In the genomic region with DNA sequence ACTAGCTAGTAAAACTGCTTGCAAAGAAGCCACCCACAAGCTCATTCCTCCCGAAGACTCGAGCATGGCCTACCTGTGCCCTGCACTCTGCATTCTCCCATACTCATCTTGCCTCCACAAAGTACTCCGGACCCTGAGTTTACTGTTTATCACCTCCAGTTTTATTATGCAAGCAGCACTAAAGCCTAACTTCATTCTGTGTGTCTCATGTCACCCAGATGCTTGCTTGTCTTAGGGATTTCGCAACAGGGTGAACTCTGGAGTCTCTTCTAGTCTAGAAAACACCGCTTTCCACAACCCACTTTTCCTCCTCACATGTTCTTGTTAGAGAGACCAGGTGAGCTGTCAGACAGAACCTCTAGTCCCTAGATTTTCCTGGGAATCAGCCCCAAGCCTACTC, we compare ENCODE assay signal across 24 mouse cellular contexts.
"Had no signal": no experiment of that assay in that cellular context is flagged by ENCODE, and none has a peak within 500 bp of the region (broad histone marks: within the 10 kb centered on the region; RNA-seq: fewer than 3 reads in every experiment).

No protein-coding gene starts in this region.

- H3K4me2 ChIP-seq: heart, embryonic 11.5 days; hindbrain, embryonic 12.5 days; hindbrain, embryonic 14.5 days; kidney, embryonic 15.5 days; limb, embryonic 12.5 days; liver, embryonic 13.5 days; liver, embryonic 15.5 days had no signal

- H3K4me3 ChIP-seq: gastrocnemius, adult 2 months; heart, adult 2 months; hindbrain, embryonic 10.5 days; hindbrain, embryonic 12.5 days; kidney, embryonic 15.5 days; left cerebral cortex, adult 2 months; limb, embryonic 10.5 days; limb, embryonic 12.5 days; liver, embryonic 13.5 days; liver, embryonic 15.5 days had no signal

- H3K9me3 ChIP-seq: hindbrain, embryonic 10.5 days; hindbrain, embryonic 12.5 days; kidney, embryonic 15.5 days; limb, embryonic 10.5 days; limb, embryonic 12.5 days; liver, embryonic 13.5 days; liver, embryonic 15.5 days had no signal

- H3K36me3 ChIP-seq: liver, embryonic 13.5 days; liver, embryonic 15.5 days had no signal

- H3K27ac ChIP-seq: gastrocnemius, adult 2 months; heart, adult 2 months; hindbrain, embryonic 10.5 days; hindbrain, embryonic 12.5 days; hindbrain, embryonic 14.5 days; kidney, embryonic 15.5 days; kidney, postnatal 0 days; left cerebral cortex, adult 2 months; limb, embryonic 10.5 days; limb, embryonic 12.5 days; liver, embryonic 13.5 days; liver, embryonic 15.5 days had no signal

- H3K27me3 ChIP-seq: hindbrain, embryonic 12.5 days; kidney, embryonic 15.5 days; limb, embryonic 12.5 days; liver, embryonic 13.5 days; liver, embryonic 15.5 days had no signal

- H3K9ac ChIP-seq: forebrain, postnatal 0 days; hindbrain, embryonic 12.5 days; hindbrain, embryonic 14.5 days; kidney, embryonic 15.5 days; limb, embryonic 12.5 days; liver, embryonic 13.5 days; liver, embryonic 15.5 days; liver, postnatal 0 days had no signal

- DNase-seq: forebrain, postnatal 0 days; gastrocnemius, postnatal 25 days; heart, adult 2 months; heart, postnatal 10 days; heart, postnatal 4 days; kidney, adult 18-20 months; kidney, adult 9 months; kidney, postnatal 25 days; kidney, postnatal 4 days; liver; liver, embryonic 13.5 days; liver, postnatal 0 days had no signal

- H3K4me1 ChIP-seq: hindbrain, embryonic 10.5 days; hindbrain, embryonic 12.5 days; kidney, embryonic 15.5 days; limb, embryonic 10.5 days; limb, embryonic 12.5 days had no signal

- ATAC-seq: forebrain, postnatal 0 days; hindbrain, embryonic 16.5 days; liver, postnatal 0 days had no signal
